Mouse (Mus musculus) E14TG2a.4 (cell line): ENCODE data around the gene Prr29.

ENCODE experiments used
- CTCF ChIP-seq: conservative IDR thresholded peaks from 2 replicates; pipeline ENCODE4 v1.5.1; 2014; ENCODE audit warnings: low read length
- NANOG ChIP-seq: IDR thresholded peaks from 2 replicates; pipeline ENCODE4 v1.6.1; 2014; ENCODE audit warnings: borderline replicate concordance, low read length, mixed read lengths
- POU5F1 ChIP-seq: IDR thresholded peaks from 2 replicates; pipeline ENCODE4 v1.6.1; 2014; ENCODE audit warnings: low read length, borderline replicate concordance

DNA sequence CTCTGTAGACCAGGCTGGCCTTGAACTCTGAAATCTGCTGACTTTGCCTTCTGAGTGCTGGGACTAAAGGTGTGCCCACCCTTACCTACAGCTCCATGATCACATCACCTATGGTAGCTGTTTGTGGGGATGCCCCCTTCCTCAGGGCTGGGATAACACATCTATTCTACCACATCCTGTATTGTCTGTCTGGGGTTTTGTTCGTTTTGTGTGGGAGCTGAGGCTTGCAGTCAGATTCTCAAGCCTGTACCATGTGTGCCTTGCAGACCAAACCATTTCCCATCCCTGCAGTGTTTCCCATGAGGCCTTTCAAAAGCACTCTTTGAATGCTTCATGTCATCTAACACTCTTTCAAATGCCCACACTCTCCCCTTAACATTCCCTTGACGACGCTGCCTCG lies 13.3 kb upstream of the Prr29 start:
- TF ChIP-seq CTCF = no peak
- no peak for TF ChIP-seq NANOG
- no peak for TF ChIP-seq POU5F1
